In genomic region chr17:71245133-71245532, GRCm38 (mm10) we compare ENCODE assay signal across 30 mouse cellular contexts.
"Had no signal": no experiment of that assay in that cellular context is flagged by ENCODE, and none has a peak within 500 bp of the region (broad histone marks: within the 10 kb centered on the region; RNA-seq: fewer than 3 reads in every experiment).

No protein-coding gene starts in this region.

- H3K4me1 ChIP-seq: midbrain, embryonic 10.5 days; midbrain, embryonic 12.5 days; midbrain, embryonic 13.5 days; midbrain, embryonic 15.5 days; neural tube, embryonic 12.5 days had no signal

- ATAC-seq: liver, postnatal 0 days; lung, postnatal 0 days; midbrain, embryonic 13.5 days; midbrain, embryonic 15.5 days; midbrain, embryonic 16.5 days had no signal

- DNase-seq: left cerebral cortex, postnatal 4 days; liver; liver, embryonic 13.5 days; liver, postnatal 0 days; lung, adult 18-20 months; lung, adult 2 months; lung, embryonic 14.5 days; lung, postnatal 10 days; lung, postnatal 14 days; lung, postnatal 36 days; lung, postnatal 4 days had no signal

- H3K4me2 ChIP-seq: limb, embryonic 12.5 days; limb, embryonic 13.5 days; limb, embryonic 15.5 days; liver, embryonic 11.5 days; liver, embryonic 13.5 days; liver, embryonic 15.5 days; lung, embryonic 14.5 days; lung, embryonic 15.5 days; midbrain, embryonic 12.5 days; midbrain, embryonic 13.5 days; midbrain, embryonic 15.5 days; neural tube, embryonic 12.5 days had no signal

- H3K4me3 ChIP-seq: left cerebral cortex, adult 2 months; limb, embryonic 10.5 days; limb, embryonic 12.5 days; limb, embryonic 13.5 days; limb, embryonic 15.5 days; liver, embryonic 13.5 days; liver, embryonic 15.5 days; lung, embryonic 15.5 days; megakaryocyte, embryonic 14.5 days; midbrain, embryonic 10.5 days; midbrain, embryonic 12.5 days; midbrain, embryonic 13.5 days; midbrain, embryonic 15.5 days; myocyte; neural tube, embryonic 12.5 days had no signal

- H3K27me3 ChIP-seq: limb, embryonic 12.5 days; limb, embryonic 13.5 days; limb, embryonic 15.5 days; liver, embryonic 13.5 days; liver, embryonic 15.5 days; lung, embryonic 15.5 days; megakaryocyte, embryonic 14.5 days; midbrain, embryonic 12.5 days; midbrain, embryonic 13.5 days; midbrain, embryonic 15.5 days; neural tube, embryonic 12.5 days had no signal

- H3K27ac ChIP-seq: left cerebral cortex, adult 2 months; limb, embryonic 10.5 days; limb, embryonic 12.5 days; limb, embryonic 13.5 days; limb, embryonic 15.5 days; liver, embryonic 13.5 days; liver, embryonic 14.5 days; liver, embryonic 15.5 days; lung, embryonic 15.5 days; macrophage; midbrain, embryonic 10.5 days; midbrain, embryonic 12.5 days; midbrain, embryonic 13.5 days; midbrain, embryonic 15.5 days; neural tube, embryonic 12.5 days had no signal

- H3K9ac ChIP-seq: limb, embryonic 12.5 days; limb, embryonic 13.5 days; limb, embryonic 15.5 days; liver, embryonic 13.5 days; liver, embryonic 14.5 days; liver, embryonic 15.5 days; liver, postnatal 0 days; lung, embryonic 14.5 days; lung, embryonic 15.5 days; midbrain, embryonic 12.5 days; midbrain, embryonic 13.5 days; midbrain, embryonic 15.5 days; neural tube, embryonic 12.5 days had no signal

- H3K9me3 ChIP-seq: limb, embryonic 10.5 days; limb, embryonic 12.5 days; limb, embryonic 13.5 days; limb, embryonic 15.5 days; liver, embryonic 13.5 days; liver, embryonic 15.5 days; lung, embryonic 15.5 days; megakaryocyte, embryonic 14.5 days; midbrain, embryonic 10.5 days; midbrain, embryonic 12.5 days; midbrain, embryonic 13.5 days; midbrain, embryonic 15.5 days; neural tube, embryonic 12.5 days had no signal
